Mouse (Mus musculus) spleen, adult 2 months (tissue): ENCODE results near the gene Hk1.

Experiments used
- CTCF ChIP-seq: fragments of 200-500 bp; IDR thresholded peaks from 2 replicates; pipeline ENCODE4 v1.5.1; 2011; ENCODE audit warnings: mild to moderate bottlenecking, inconsistent platforms; ENCODE audit not compliant: insufficient read depth, insufficient read length, insufficient replicate concordance; ENCODE audit errors: extremely low read depth
- POLR2A ChIP-seq: fragments of 200-500 bp; IDR thresholded peaks from 2 replicates; pipeline ENCODE4 v1.6.1; 2011; ENCODE audit warnings: low read depth, low read length, inconsistent platforms

DNA sequence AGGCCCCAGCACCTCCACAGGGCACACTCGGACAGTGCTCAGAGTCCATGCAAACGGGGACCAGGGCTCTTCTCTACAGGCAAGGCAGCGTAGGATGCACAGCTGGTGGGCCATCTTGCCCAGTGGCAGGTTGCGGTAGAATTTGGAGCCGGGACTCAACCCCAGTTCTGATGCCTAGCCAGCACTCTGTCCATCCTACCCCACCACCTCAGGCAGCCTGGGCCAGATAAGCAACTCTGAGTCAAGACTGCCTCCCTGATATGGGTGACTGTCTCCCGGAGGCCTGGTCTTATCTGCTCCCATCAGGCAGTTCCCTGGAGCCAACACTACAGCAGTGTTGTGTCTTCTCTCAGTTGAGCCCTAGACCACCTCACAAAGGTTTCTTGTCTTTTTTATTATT lies 37.2 kb downstream of the Hk1 start:
- no peak for TF ChIP-seq POLR2A
- TF ChIP-seq CTCF = no peak
